Mouse (Mus musculus): ENCODE measurements around the gene Pou2f3. TPM values are rescaled to one million over a fixed set of nuclear protein-coding genes. Genes with fewer than 3 reads are reported as not detected.

Pou2f3 gene
- polyA plus RNA-seq, 2 experiments = not detected

DNA sequence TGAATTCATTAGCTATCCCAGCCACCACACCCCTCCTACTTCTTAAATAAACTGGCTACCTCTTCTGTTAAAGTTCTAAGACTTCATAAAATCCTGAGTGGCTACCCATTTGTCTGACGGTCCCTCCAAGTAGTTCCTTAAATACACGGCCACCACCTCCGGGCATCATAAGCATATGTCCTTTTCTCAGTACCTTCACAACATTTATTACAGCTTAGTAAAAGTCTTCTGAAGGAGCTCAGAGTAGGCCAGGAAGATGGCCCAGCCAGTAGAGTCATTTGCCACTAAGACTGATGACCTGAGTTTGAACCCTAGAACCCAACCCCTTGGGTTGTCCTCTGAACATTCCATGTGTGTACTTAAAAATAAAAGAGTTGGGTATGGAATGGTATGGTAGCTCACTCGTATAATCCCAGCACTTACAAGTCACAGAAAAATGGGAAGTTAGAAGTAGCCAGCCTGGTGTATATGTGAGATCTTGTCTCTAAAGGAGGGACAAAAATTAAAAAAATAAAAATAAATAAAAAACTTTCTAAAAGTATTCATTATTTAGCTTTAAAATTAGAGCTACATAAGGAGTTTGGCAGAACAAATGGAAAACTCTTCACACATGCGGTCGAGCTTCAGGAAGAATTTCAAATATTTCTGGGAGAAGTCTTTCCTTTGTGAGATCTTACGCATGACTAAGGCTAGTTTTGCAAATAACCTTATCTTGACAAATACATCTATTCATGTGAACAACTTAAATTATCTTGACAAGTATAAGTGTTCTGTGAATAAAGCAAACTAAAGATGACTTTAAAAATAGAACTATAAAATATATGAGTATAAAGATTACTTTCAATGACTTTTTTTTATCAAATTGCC lies 125.4 kb downstream of the Pou2f3 start:
- WGBS (ENCODE audit: insufficient replicate concordance) = 74% methylated on average over 7 of the region's 7 CpGs
- TF ChIP-seq EP300 (IDR thresholded peaks at IDR 0.05; ENCODE audit: low read depth) (no peak), CTCF (IDR thresholded peaks at IDR 0.05; ENCODE audit: low read depth) (no peak)
- ATAC-seq (ENCODE audit: insufficient read depth) = no peak
- no peak overlapping the region for H3K9ac ChIP-seq (replicated peaks)
- peaks cover 0 to 2% of the 10 kb centered on the region in 2 experiments; a peak in 1 of 4 replicates for H3K4me1 ChIP-seq (replicated peaks; ENCODE audit: control insufficient read depth in 2 of 2, insufficient read depth in 2 of 2, low read length in 1 of 2)
- no peaks in the 10 kb centered on the region for H3K9me3 ChIP-seq (ENCODE audit: control insufficient read depth, low read length)
- no peaks in the 10 kb centered on the region for H3K27me3 ChIP-seq (ENCODE audit: control insufficient read depth, insufficient read depth, low read length)
- DNase-seq (ENCODE audit: low read depth in 3 of 3, low spot score in 3 of 3) = no peak
- no peaks in the 10 kb centered on the region for H3K36me3 ChIP-seq (replicated peaks; ENCODE audit: control insufficient read depth, insufficient read depth, low read depth)
- no peak overlapping the region for H3K4me2 ChIP-seq (ENCODE audit: low read depth)
- no peak overlapping the region for H3K4me3 ChIP-seq (ENCODE audit: insufficient read depth in 1 of 2, low read depth in 2 of 2, low read length in 2 of 2)
- H3K27ac ChIP-seq = no peak overlapping the region

DNA sequence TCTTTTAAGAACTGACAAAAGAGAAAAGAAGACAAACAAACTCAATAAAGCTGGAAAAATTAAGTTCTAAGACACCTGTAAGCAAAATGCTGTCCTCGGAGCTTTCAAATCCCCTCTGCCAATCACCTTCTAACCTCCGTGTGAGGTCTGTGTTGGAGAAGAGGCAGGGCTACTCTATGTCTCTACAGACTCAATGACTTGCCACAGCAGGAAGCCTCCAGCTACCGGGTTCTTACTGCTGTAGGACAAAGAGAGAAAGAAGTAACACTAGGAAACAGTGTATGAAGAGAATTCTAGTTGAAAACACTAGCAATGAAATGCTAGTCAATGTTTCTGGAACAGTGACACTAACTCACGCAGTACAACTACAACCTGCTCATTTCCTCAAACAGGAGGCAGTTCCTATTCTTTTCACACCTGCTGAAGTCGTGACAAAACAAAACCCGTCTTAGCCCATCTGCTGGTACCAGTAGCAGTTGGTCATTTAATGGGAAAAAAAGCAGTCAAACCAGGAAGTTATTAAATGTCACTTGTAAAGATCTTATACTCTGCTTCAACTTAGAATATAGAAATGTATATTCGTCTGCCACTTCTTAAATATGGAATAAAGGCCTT lies 126.6 kb downstream of the Pou2f3 start:
- H3K9me3 ChIP-seq (ENCODE audit: control insufficient read depth, low read length) = no peaks in the 10 kb centered on the region
- ATAC-seq (ENCODE audit: insufficient read depth) (no peak), DNase-seq (ENCODE audit: low read depth in 3 of 3, low spot score in 3 of 3) (no peak)
- H3K27me3 ChIP-seq (ENCODE audit: control insufficient read depth, insufficient read depth, low read length) = no peaks in the 10 kb centered on the region
- no peak overlapping the region for H3K9ac ChIP-seq (replicated peaks)
- H3K4me3 ChIP-seq (ENCODE audit: insufficient read depth in 1 of 2, low read depth in 2 of 2, low read length in 2 of 2) = no peak overlapping the region
- no peak for TF ChIP-seq EP300 (IDR thresholded peaks at IDR 0.05; ENCODE audit: low read depth)
- no peak overlapping the region for H3K4me2 ChIP-seq (ENCODE audit: low read depth)
- H3K4me1 ChIP-seq (replicated peaks; ENCODE audit: control insufficient read depth in 2 of 2, insufficient read depth in 2 of 2, low read length in 1 of 2) = peaks cover 0 to 2% of the 10 kb centered on the region in 2 experiments; a peak in 1 of 4 replicates
- WGBS (ENCODE audit: insufficient replicate concordance) = 54% methylated on average over 7 of the region's 7 CpGs
- no peaks in the 10 kb centered on the region for H3K36me3 ChIP-seq (replicated peaks; ENCODE audit: control insufficient read depth, insufficient read depth, low read depth)
- H3K27ac ChIP-seq = no peak overlapping the region

DNA sequence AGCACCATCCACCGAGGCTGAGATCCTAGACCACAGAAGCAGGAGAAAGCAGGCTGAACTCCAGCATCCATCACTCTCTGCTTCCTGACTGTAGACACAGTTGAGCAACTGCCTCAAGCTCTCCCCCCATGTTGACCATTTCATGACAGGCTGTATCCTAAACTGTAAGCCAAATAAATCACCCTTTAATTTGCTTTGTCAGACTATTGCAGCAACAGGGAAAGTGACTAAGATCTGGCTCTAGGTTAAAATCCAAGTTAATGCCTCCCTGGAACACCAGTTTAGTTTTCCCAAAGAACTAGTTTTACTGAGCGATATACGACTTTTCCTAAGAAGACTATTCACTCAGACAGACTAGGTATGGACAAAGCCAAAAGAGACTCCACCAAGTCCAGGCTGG lies 131.5 kb downstream of the Pou2f3 start:
- H3K9me3 ChIP-seq (ENCODE audit: control insufficient read depth, low read length) = no peaks in the 10 kb centered on the region
- TF ChIP-seq CTCF (IDR thresholded peaks at IDR 0.05; ENCODE audit: low read depth) (no peak), EP300 (IDR thresholded peaks at IDR 0.05; ENCODE audit: low read depth) (no peak)
- H3K36me3 ChIP-seq (replicated peaks; ENCODE audit: control insufficient read depth, insufficient read depth, low read depth) = no peaks in the 10 kb centered on the region
- H3K4me1 ChIP-seq (replicated peaks; ENCODE audit: control insufficient read depth in 2 of 2, insufficient read depth in 2 of 2, low read length in 1 of 2) = peaks cover 0 to 2% of the 10 kb centered on the region in 2 experiments; a peak in 1 of 4 replicates
- no peak for ATAC-seq (ENCODE audit: insufficient read depth)
- H3K9ac ChIP-seq (replicated peaks) = no peak overlapping the region
- H3K4me2 ChIP-seq (ENCODE audit: low read depth) = no peak overlapping the region
- H3K27me3 ChIP-seq (ENCODE audit: control insufficient read depth, insufficient read depth, low read length) = no peaks in the 10 kb centered on the region
- DNase-seq (ENCODE audit: low read depth in 3 of 3, low spot score in 3 of 3) = no peak
- no peak overlapping the region for H3K4me3 ChIP-seq (ENCODE audit: insufficient read depth in 1 of 2, low read depth in 2 of 2, low read length in 2 of 2)
- WGBS (ENCODE audit: insufficient replicate concordance) = 65% methylated on average over 3 of the region's 3 CpGs
- no peak overlapping the region for H3K27ac ChIP-seq

DNA sequence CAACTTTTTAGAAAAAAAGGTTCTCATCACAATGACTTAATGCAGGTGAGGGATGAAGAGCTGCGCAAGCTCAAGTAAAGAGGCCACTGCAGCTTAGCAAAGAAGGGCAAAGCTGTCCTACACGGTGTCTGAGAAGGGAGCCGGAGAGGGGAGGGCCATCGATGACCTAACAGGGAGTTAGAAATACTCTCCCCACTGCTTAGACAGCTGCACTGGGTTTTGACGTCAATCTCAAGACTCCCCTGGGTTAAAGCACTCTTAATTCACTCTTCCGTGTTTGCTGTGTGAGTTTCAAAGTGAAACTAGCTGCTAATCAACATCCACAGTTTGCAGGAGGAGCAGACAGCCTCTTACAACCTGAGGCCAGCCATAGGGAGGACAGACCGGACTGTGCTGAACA lies 134.0 kb downstream of the Pou2f3 start:
- Histone ChIP-seq H3K36me3 (replicated peaks; ENCODE audit: control insufficient read depth, insufficient read depth, low read depth) (no peaks in the 10 kb centered on the region), H3K4me3 (ENCODE audit: insufficient read depth in 1 of 2, low read depth in 2 of 2, low read length in 2 of 2) (no peak overlapping the region), H3K9ac (replicated peaks) (no peak overlapping the region), H3K27me3 (ENCODE audit: control insufficient read depth, insufficient read depth, low read length) (no peaks in the 10 kb centered on the region), H3K27ac (no peak overlapping the region), H3K9me3 (ENCODE audit: control insufficient read depth, low read length) (no peaks in the 10 kb centered on the region), H3K4me1 (replicated peaks; ENCODE audit: control insufficient read depth in 2 of 2, insufficient read depth in 2 of 2, low read length in 1 of 2) (peaks cover 0 to 2% of the 10 kb centered on the region in 2 experiments; a peak in 1 of 4 replicates), H3K4me2 (ENCODE audit: low read depth) (no peak overlapping the region)
- no peak for DNase-seq (ENCODE audit: low read depth in 3 of 3, low spot score in 3 of 3)
- TF ChIP-seq CTCF (IDR thresholded peaks at IDR 0.05; ENCODE audit: low read depth) (no peak), EP300 (IDR thresholded peaks at IDR 0.05; ENCODE audit: low read depth) (no peak)
- ATAC-seq (ENCODE audit: insufficient read depth) = no peak
- 74% methylated on average over 7 of the region's 7 CpGs for WGBS (ENCODE audit: insufficient replicate concordance)

DNA sequence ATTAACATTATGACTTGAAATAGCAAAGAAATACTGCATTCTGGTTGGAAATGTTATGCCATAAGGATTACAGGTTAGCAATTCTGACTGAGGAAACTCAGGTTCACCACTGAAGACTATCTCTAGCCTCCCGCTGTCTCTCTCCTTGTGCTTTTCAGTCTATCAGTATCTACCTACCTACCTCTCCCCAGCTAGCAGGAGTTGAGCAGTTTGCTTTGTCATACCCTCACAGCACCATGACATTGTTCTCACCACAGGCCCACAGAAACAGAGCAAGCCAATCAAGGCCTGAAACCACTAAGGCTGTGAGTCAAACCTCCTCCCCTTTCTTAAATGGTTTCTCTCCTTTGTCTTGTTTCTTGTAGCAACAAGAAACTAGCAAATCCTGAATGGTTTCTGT lies 135.6 kb downstream of the Pou2f3 start:
- no peak for TF ChIP-seq EP300 (IDR thresholded peaks at IDR 0.05; ENCODE audit: low read depth)
- TF ChIP-seq CTCF (IDR thresholded peaks at IDR 0.05; ENCODE audit: low read depth) = no peak
- WGBS (ENCODE audit: insufficient replicate concordance) = 82% methylated on average over 1 of the region's 1 CpGs
- Histone ChIP-seq H3K9me3 (ENCODE audit: control insufficient read depth, low read length) (no peaks in the 10 kb centered on the region), H3K27me3 (ENCODE audit: control insufficient read depth, insufficient read depth, low read length) (no peaks in the 10 kb centered on the region), H3K4me1 (replicated peaks; ENCODE audit: control insufficient read depth in 2 of 2, insufficient read depth in 2 of 2, low read length in 1 of 2) (no peaks in the 10 kb centered on the region), H3K9ac (replicated peaks) (no peak overlapping the region), H3K27ac (no peak overlapping the region), H3K4me2 (ENCODE audit: low read depth) (no peak overlapping the region), H3K4me3 (ENCODE audit: insufficient read depth in 1 of 2, low read depth in 2 of 2, low read length in 2 of 2) (no peak overlapping the region), H3K36me3 (replicated peaks; ENCODE audit: control insufficient read depth, insufficient read depth, low read depth) (no peaks in the 10 kb centered on the region)
- no peak for DNase-seq (ENCODE audit: low read depth in 3 of 3, low spot score in 3 of 3)
- no peak for ATAC-seq (ENCODE audit: insufficient read depth)

Other genes starting within 250 kb of the Pou2f3 start
- gene Arhgef12, start 103.1 kb downstream of the Pou2f3 start, polyA plus RNA-seq (2012; rRNA removed) = 7.5 and 9.3 TPM in 2 replicates
- gene Arhgef12, start 103.1 kb downstream of the Pou2f3 start, polyA plus RNA-seq (2014; fragmentation: Nextera tagmentation; extraction: Ambion mirVana) = 5.2 and 6.5 TPM in 2 replicates
- 0.94 and 0.97 TPM in 2 replicates for gene Tmem136, start 93.8 kb downstream of the Pou2f3 start, polyA plus RNA-seq (2012; rRNA removed)
- gene Tmem136, start 93.8 kb downstream of the Pou2f3 start, polyA plus RNA-seq (2014; fragmentation: Nextera tagmentation; extraction: Ambion mirVana) = 0.47 and 0.57 TPM in 2 replicates
- 20.7 and 29.4 TPM in 2 replicates for gene Oaf, start 29.5 kb upstream of the Pou2f3 start, polyA plus RNA-seq (2012; rRNA removed)
- gene Oaf, start 29.5 kb upstream of the Pou2f3 start, polyA plus RNA-seq (2014; fragmentation: Nextera tagmentation; extraction: Ambion mirVana) = 37.1 and 42.6 TPM in 2 replicates
- 0.05 and 0.07 TPM in 2 replicates for gene Trim29, start 100.5 kb upstream of the Pou2f3 start, polyA plus RNA-seq (2012; rRNA removed)
- not detected in 2 replicates for gene Trim29, start 100.5 kb upstream of the Pou2f3 start, polyA plus RNA-seq (2014; fragmentation: Nextera tagmentation; extraction: Ambion mirVana)

All from liver, embryonic 14.5 days (tissue).